Mouse (Mus musculus) lung, postnatal 25 days (tissue): ENCODE measurements around the gene Adipor2.

Source experiments
- DNase-seq: peaks from one replicate; pipeline ENCODE4 v3.0.0; 2022; ENCODE audit warnings: low spot score

The Adipor2 gene

GRCm38 (mm10) chr6:119313588-119314375, 103.7 kb downstream of the Adipor2 start:
- DNase-seq = no peak

DNA sequence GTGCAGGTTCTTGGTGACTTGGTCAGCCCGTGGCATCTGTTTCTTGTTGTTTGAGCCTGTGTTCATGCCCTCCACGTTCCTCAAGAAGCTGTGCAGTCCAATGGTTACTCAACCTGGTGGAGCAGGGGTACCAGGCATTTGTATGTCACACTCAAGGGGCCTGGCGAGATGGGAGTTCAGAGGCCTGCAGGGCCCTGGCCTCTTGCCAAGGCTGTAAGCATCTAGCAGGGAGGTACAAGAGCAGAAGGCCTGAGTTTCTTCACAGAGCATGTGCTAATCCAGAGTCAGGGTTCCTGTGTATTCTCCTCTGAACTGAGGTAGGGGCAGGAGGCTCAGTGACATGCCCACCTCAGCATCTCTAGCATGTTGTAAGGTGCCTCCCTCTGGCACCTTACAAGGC, 104.4 kb downstream of the Adipor2 start:
- no peak for DNase-seq

DNA sequence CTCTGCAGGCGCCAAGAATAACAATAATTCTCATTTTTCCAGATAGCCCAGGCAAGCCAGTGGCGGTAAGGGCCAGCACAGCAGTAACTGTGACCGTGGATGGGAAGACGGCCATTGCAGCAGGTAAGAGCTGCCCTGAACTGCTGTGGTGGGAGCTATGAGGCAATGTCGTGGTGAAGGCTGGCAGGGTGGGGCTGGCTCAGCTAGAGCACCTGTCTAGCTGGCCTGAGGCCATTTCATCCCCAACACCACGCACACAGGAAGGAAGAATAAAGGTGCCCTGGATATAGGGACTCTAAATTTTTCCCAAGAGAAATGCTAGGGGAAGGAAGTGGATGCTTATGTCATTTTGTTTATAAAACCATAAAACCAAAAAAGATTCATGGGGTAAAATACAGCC, 105.1 kb downstream of the Adipor2 start:
- no peak for DNase-seq

- DNase-seq = no peak
Observed at GRCm38 (mm10) chr6:119310176-119310575, 107.3 kb downstream of the Adipor2 start.

DNA sequence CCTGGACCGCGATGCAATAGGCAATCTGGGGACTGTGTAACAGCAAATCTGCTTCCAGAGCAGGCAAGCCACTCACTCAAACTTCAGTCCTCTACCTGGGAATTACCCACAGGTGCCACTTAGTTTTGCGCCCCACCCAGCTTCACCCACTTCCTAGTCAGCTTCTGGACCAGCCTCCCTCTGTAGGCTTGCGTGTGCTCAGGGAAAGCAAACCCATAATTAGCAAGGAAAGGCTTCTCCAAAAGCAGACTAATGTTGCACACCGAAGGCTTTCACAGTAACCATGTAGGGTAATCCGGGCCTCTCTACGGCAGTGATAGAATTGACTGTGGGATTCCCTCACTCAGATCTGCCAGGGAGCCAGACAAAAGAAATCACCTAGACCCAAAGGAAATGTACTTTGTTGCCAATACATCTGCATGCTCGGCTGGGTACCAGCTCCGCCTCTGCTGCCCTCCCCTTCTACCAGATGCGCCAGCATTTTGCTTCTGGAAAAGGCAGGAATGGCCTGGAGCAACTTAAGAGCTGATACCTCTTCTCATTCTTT, 109.6 kb downstream of the Adipor2 start:
- no peak for DNase-seq

- no peak for DNase-seq
Observed at GRCm38 (mm10) chr6:119303331-119303730, 114.2 kb downstream of the Adipor2 start.
